Mouse (Mus musculus): ENCODE data around the gene Fam129a. TPM values are rescaled to one million over a fixed set of nuclear protein-coding genes. Genes with fewer than 3 reads are reported as not detected.

Gene Fam129a
- polyA plus RNA-seq, 1 experiment, result 1.7 TPM

- no peaks in the 10 kb centered on the region for H3K79me2 ChIP-seq (ENCODE audit: control insufficient read depth, insufficient read depth)
- no peaks in the 10 kb centered on the region for H3K79me3 ChIP-seq (ENCODE audit: low read depth)
- H3K4me3 ChIP-seq (ENCODE audit: insufficient read depth, poor library complexity, severe bottlenecking), result no peak overlapping the region
- H3ac ChIP-seq (ENCODE audit: control insufficient read depth, insufficient read length, low read depth), result no peak overlapping the region
- TF ChIP-seq MAX (IDR thresholded peaks at IDR 0.05) (no peak), USF1 (IDR thresholded peaks at IDR 0.05; ENCODE audit: low read depth) (no peak), MYOD1 (IDR thresholded peaks at IDR 0.05; ENCODE audit: control insufficient read depth, insufficient read length, low read depth) (no peak), CTCF (IDR thresholded peaks at IDR 0.05; ENCODE audit: control insufficient read depth, insufficient read depth, insufficient read length) (no peak), FOSL1 (IDR thresholded peaks at IDR 0.05; ENCODE audit: insufficient read depth, low read length, poor library complexity, severe bottlenecking) (no peak), MYOG (IDR thresholded peaks at IDR 0.05; ENCODE audit: control insufficient read depth, extremely low read depth, insufficient read length) (no peak), CEBPB (IDR thresholded peaks at IDR 0.05; ENCODE audit: low read depth) (no peak)
- H3K36me3 ChIP-seq (ENCODE audit: control insufficient read depth, insufficient read depth), result no peaks in the 10 kb centered on the region
- H3K27me3 ChIP-seq (ENCODE audit: control insufficient read depth, insufficient read depth, insufficient read length), result no peaks in the 10 kb centered on the region
Measured at GRCm38 (mm10) chr1:151624442-151625226, 53.6 kb downstream of the Fam129a start.

GRCm38 (mm10) chr1:151625260-151625659 lies 54.3 kb downstream of the Fam129a start:
- H3K4me3 ChIP-seq (ENCODE audit: insufficient read depth, poor library complexity, severe bottlenecking), result no peak overlapping the region
- H3K27me3 ChIP-seq (ENCODE audit: control insufficient read depth, insufficient read depth, insufficient read length), result no peaks in the 10 kb centered on the region
- H3K79me2 ChIP-seq (ENCODE audit: control insufficient read depth, insufficient read depth), result no peaks in the 10 kb centered on the region
- H3ac ChIP-seq (ENCODE audit: control insufficient read depth, insufficient read length, low read depth), result no peak overlapping the region
- H3K79me3 ChIP-seq (ENCODE audit: low read depth), result no peaks in the 10 kb centered on the region
- H3K36me3 ChIP-seq (ENCODE audit: control insufficient read depth, insufficient read depth), result no peaks in the 10 kb centered on the region
- TF ChIP-seq MYOD1 (IDR thresholded peaks at IDR 0.05; ENCODE audit: control insufficient read depth, insufficient read length, low read depth), result no peak
- no peak for TF ChIP-seq CEBPB (IDR thresholded peaks at IDR 0.05; ENCODE audit: low read depth)
- TF ChIP-seq USF1 (IDR thresholded peaks at IDR 0.05; ENCODE audit: low read depth), result no peak
- no peak for TF ChIP-seq MAX (IDR thresholded peaks at IDR 0.05)
- no peak for TF ChIP-seq MYOG (IDR thresholded peaks at IDR 0.05; ENCODE audit: control insufficient read depth, extremely low read depth, insufficient read length)
- no peak for TF ChIP-seq CTCF (IDR thresholded peaks at IDR 0.05; ENCODE audit: control insufficient read depth, insufficient read depth, insufficient read length)
- TF ChIP-seq FOSL1 (IDR thresholded peaks at IDR 0.05; ENCODE audit: insufficient read depth, low read length, poor library complexity, severe bottlenecking), result no peak

GRCm38 (mm10) chr1:151625690-151626089 lies 54.7 kb downstream of the Fam129a start:
- Histone ChIP-seq H3ac (ENCODE audit: control insufficient read depth, insufficient read length, low read depth) (no peak overlapping the region), H3K79me3 (ENCODE audit: low read depth) (no peaks in the 10 kb centered on the region), H3K27me3 (ENCODE audit: control insufficient read depth, insufficient read depth, insufficient read length) (no peaks in the 10 kb centered on the region), H3K4me3 (ENCODE audit: insufficient read depth, poor library complexity, severe bottlenecking) (no peak overlapping the region), H3K36me3 (ENCODE audit: control insufficient read depth, insufficient read depth) (no peaks in the 10 kb centered on the region), H3K79me2 (ENCODE audit: control insufficient read depth, insufficient read depth) (no peaks in the 10 kb centered on the region)
- TF ChIP-seq USF1 (IDR thresholded peaks at IDR 0.05; ENCODE audit: low read depth), result no peak
- no peak for TF ChIP-seq FOSL1 (IDR thresholded peaks at IDR 0.05; ENCODE audit: insufficient read depth, low read length, poor library complexity, severe bottlenecking)
- TF ChIP-seq CEBPB (IDR thresholded peaks at IDR 0.05; ENCODE audit: low read depth), result no peak
- TF ChIP-seq MAX (IDR thresholded peaks at IDR 0.05), result no peak
- TF ChIP-seq MYOD1 (IDR thresholded peaks at IDR 0.05; ENCODE audit: control insufficient read depth, insufficient read length, low read depth), result no peak
- no peak for TF ChIP-seq MYOG (IDR thresholded peaks at IDR 0.05; ENCODE audit: control insufficient read depth, extremely low read depth, insufficient read length)
- TF ChIP-seq CTCF (IDR thresholded peaks at IDR 0.05; ENCODE audit: control insufficient read depth, insufficient read depth, insufficient read length), result no peak

- no peaks in the 10 kb centered on the region for H3K79me2 ChIP-seq (ENCODE audit: control insufficient read depth, insufficient read depth)
- H3K36me3 ChIP-seq (ENCODE audit: control insufficient read depth, insufficient read depth), result no peaks in the 10 kb centered on the region
- no peak overlapping the region for H3K4me3 ChIP-seq (ENCODE audit: insufficient read depth, poor library complexity, severe bottlenecking)
- H3K79me3 ChIP-seq (ENCODE audit: low read depth), result no peaks in the 10 kb centered on the region
- no peaks in the 10 kb centered on the region for H3K27me3 ChIP-seq (ENCODE audit: control insufficient read depth, insufficient read depth, insufficient read length)
- no peak overlapping the region for H3ac ChIP-seq (ENCODE audit: control insufficient read depth, insufficient read length, low read depth)
- TF ChIP-seq CEBPB (IDR thresholded peaks at IDR 0.05; ENCODE audit: low read depth), result no peak
- no peak for TF ChIP-seq USF1 (IDR thresholded peaks at IDR 0.05; ENCODE audit: low read depth)
- no peak for TF ChIP-seq MYOD1 (IDR thresholded peaks at IDR 0.05; ENCODE audit: control insufficient read depth, insufficient read length, low read depth)
- no peak for TF ChIP-seq MAX (IDR thresholded peaks at IDR 0.05)
- no peak for TF ChIP-seq CTCF (IDR thresholded peaks at IDR 0.05; ENCODE audit: control insufficient read depth, insufficient read depth, insufficient read length)
- no peak for TF ChIP-seq MYOG (IDR thresholded peaks at IDR 0.05; ENCODE audit: control insufficient read depth, extremely low read depth, insufficient read length)
- TF ChIP-seq FOSL1 (IDR thresholded peaks at IDR 0.05; ENCODE audit: insufficient read depth, low read length, poor library complexity, severe bottlenecking), result no peak
Measured at GRCm38 (mm10) chr1:151626631-151627030, 55.6 kb downstream of the Fam129a start.

GRCm38 (mm10) chr1:151627141-151627540 lies 56.2 kb downstream of the Fam129a start:
- no peaks in the 10 kb centered on the region for H3K36me3 ChIP-seq (ENCODE audit: control insufficient read depth, insufficient read depth)
- H3ac ChIP-seq (ENCODE audit: control insufficient read depth, insufficient read length, low read depth), result no peak overlapping the region
- H3K27me3 ChIP-seq (ENCODE audit: control insufficient read depth, insufficient read depth, insufficient read length), result no peaks in the 10 kb centered on the region
- no peak overlapping the region for H3K4me3 ChIP-seq (ENCODE audit: insufficient read depth, poor library complexity, severe bottlenecking)
- no peaks in the 10 kb centered on the region for H3K79me2 ChIP-seq (ENCODE audit: control insufficient read depth, insufficient read depth)
- H3K79me3 ChIP-seq (ENCODE audit: low read depth), result no peaks in the 10 kb centered on the region
- TF ChIP-seq MAX (IDR thresholded peaks at IDR 0.05) (no peak), CEBPB (IDR thresholded peaks at IDR 0.05; ENCODE audit: low read depth) (no peak), USF1 (IDR thresholded peaks at IDR 0.05; ENCODE audit: low read depth) (no peak), FOSL1 (IDR thresholded peaks at IDR 0.05; ENCODE audit: insufficient read depth, low read length, poor library complexity, severe bottlenecking) (no peak), MYOD1 (IDR thresholded peaks at IDR 0.05; ENCODE audit: control insufficient read depth, insufficient read length, low read depth) (no peak), CTCF (IDR thresholded peaks at IDR 0.05; ENCODE audit: control insufficient read depth, insufficient read depth, insufficient read length) (no peak), MYOG (IDR thresholded peaks at IDR 0.05; ENCODE audit: control insufficient read depth, extremely low read depth, insufficient read length) (no peak)

All from C2C12 (cell line).